Mouse (Mus musculus): ENCODE data around the gene Olfr23. TPM values are rescaled to one million over a fixed set of nuclear protein-coding genes. Genes with fewer than 3 reads are reported as not detected.
"Not testable (repeated sequence)": the region's sequence is repeated elsewhere in the genome, so short reads cannot be mapped to it uniquely, and the experiment has no call there.

Olfr23 gene
- not detected for total RNA-seq (2021)

GRCm38 (mm10) chr11:73936377-73936776, at the start of gene Olfr23:
Gene Olfr23, plus strand, starts transcription at chr11:73936677.
- DNase-seq, result no peak

GRCm38 (mm10) chr11:73890671-73891070, 45.8 kb upstream of the Olfr23 start, which contains the start of gene Olfr394:
Gene Olfr394, minus strand, starts transcription at chr11:73890771.
- DNase-seq, result no peak

GRCm38 (mm10) chr11:73909199-73909598, 27.3 kb upstream of the Olfr23 start, which contains the start of gene Olfr395:
Gene Olfr395, minus strand, starts transcription at chr11:73909299.
- DNase-seq, result not testable (repeated sequence)

GRCm38 (mm10) chr11:73960517-73960916, 24.0 kb downstream of the Olfr23 start, which contains the start of gene Olfr397:
Gene Olfr397, plus strand, starts transcription at chr11:73960817.
- no peak for DNase-seq

GRCm38 (mm10) chr11:73990307-73990706, 53.8 kb downstream of the Olfr23 start, which contains the start of gene Olfr398:
Gene Olfr398, minus strand, starts transcription at chr11:73990407.
- no peak for DNase-seq

Other genes with a start within 250 kb of the Olfr23 start
- gene Zfp735, start 247.9 kb upstream of the Olfr23 start, total RNA-seq (2021), result not detected
- not detected for gene Olfr389, start 156.0 kb upstream of the Olfr23 start, total RNA-seq (2021)
- gene Olfr390, start 153.7 kb upstream of the Olfr23 start, total RNA-seq (2021), result not detected
- not detected for gene Olfr391-ps, start 133.6 kb upstream of the Olfr23 start, total RNA-seq (2021)
- not detected for gene Olfr392, start 119.6 kb upstream of the Olfr23 start, total RNA-seq (2021)
- gene Olfr393, start 85.2 kb upstream of the Olfr23 start, total RNA-seq (2021), result not detected
- not detected for gene Olfr394, start 45.9 kb upstream of the Olfr23 start, total RNA-seq (2021)
- not detected for gene Olfr395, start 27.4 kb upstream of the Olfr23 start, total RNA-seq (2021)
- not detected for gene Olfr397, start 24.1 kb downstream of the Olfr23 start, total RNA-seq (2021)
- gene Olfr398, start 53.7 kb downstream of the Olfr23 start, total RNA-seq (2021), result not detected
- not detected for gene Olfr139, start 119.9 kb downstream of the Olfr23 start, total RNA-seq (2021)
- gene Olfr399, start 119.9 kb downstream of the Olfr23 start, total RNA-seq (2021), result not detected
- gene Zfp616, start 133.3 kb downstream of the Olfr23 start, total RNA-seq (2021), result not detected
- gene Olfr401, start 177.0 kb downstream of the Olfr23 start, total RNA-seq (2021), result not detected
- gene Olfr402, start 216.9 kb downstream of the Olfr23 start, total RNA-seq (2021), result not detected
- not detected for gene Olfr403, start 249.6 kb downstream of the Olfr23 start, total RNA-seq (2021)